ENCODE assay signal across 8 mouse cellular contexts in genomic region chr15:34016397-34017156, GRCm38 (mm10).
DNase-seq lines count a peak whose midpoint lies in the region; ATAC-seq lines count a peak whose summit lies in the region.

No protein-coding gene starts in this region.

- intact Hi-C loops in left cerebral cortex, postnatal 14 days (cut with DNase I) = no loop called here

- peak; percentile 63 for ATAC-seq in granulocyte monocyte progenitor cell, adult 5-6 weeks (replicated peaks; ENCODE audit: poor library complexity, severe bottlenecking)
- no peak for ATAC-seq in activated CD4-positive, CD25-positive, alpha-beta regulatory T cell, adult 4 months

- DNase-seq in left cerebral cortex, adult 18-20 months (ENCODE audit: low spot score in 2 of 2) = peak; percentile 8 to 13
- DNase-seq in left cerebral cortex, adult 8-10 months (ENCODE audit: low spot score in 2 of 2) = no peak
- peak; percentile 19 for DNase-seq in Muller cell, postnatal 12 days (ENCODE audit: inconsistent ontology term)
- peak; percentile 9 for DNase-seq in cerebellum, adult 9-11 months
- DNase-seq in left cerebral cortex, postnatal 14 days (ENCODE audit: low spot score in 2 of 2) = peak; percentile 8 to 35
- DNase-seq in naive thymus-derived CD4-positive, alpha-beta T cell, adult 2 months (ENCODE audit: low read depth) = peak; percentile 24

Comparison
In these comparisons a context has a peak if more than half of its experiments do, and no peak if none do; other contexts are left out.
1. DNase-seq: peak in left cerebral cortex, adult 18-20 months (2 of 2), Muller cell, postnatal 12 days (single experiment), cerebellum, adult 9-11 months (single experiment), left cerebral cortex, postnatal 14 days (2 of 2) and naive thymus-derived CD4-positive, alpha-beta T cell, adult 2 months (single experiment); none in left cerebral cortex, adult 8-10 months (0 of 2).